Mouse (Mus musculus): ENCODE data around the gene Gm3512.
"Not testable (repeated sequence)": the region's sequence is repeated elsewhere in the genome, so short reads cannot be mapped to it uniquely, and the experiment has no call there.

Gene Gm3512

DNA sequence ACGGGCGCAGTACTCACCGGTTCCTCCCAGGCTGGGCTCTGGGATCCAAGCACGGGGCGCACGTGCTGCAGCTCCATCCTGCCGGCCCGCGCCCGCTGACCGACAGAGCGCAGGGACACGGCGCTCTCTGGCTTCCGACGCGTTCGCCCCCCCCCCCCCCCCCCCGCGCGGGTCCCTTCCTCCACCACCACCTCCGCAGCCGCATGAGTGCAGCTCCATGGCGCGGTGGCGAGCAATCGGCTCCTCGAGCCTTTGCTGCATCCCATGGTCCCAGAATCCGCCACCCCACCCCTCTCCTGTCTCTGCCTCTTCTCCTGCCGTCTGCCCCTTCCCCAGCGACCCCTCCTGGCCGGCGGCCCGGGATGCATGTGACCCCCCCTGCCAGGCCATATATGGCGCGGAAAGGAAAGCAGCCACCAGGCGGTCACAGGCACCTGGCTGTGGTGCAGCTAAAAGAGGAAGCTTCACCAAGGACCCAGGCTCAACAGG is at the start of gene Gm3512:
TSS of gene Gm3512 (minus strand) at position 51 of the 489 bp plus-strand sequence.
- not testable (repeated sequence) for DNase-seq (ENCODE audit: low read depth)

GRCm38 (mm10) chr14:7200070-7200469 is 25.7 kb upstream of the Gm3512 start:
- DNase-seq (ENCODE audit: low read depth): not testable (repeated sequence)

DNA sequence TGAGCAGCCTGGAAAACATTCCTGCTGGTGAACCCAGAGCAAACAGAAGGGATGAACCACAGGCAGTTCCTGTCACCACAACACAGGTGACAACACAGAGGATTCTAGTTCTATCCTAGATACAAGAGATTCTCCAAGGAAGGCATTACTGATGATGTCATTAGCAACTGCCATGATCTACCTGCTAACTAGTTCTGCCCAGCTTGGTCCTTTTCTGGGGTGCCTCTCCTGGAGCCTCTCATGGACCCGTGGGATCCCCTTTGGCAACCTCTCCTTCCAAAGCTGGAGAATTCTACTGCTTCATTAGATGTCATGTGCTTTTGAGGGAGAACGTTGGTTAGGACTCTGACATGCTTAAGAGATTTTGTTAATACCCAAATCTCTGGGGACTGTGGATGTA is 20.1 kb upstream of the Gm3512 start, which contains the start of gene Gm16434:
TSS of gene Gm16434 (minus strand) at position 101 of the 400 bp plus-strand sequence.
- not testable (repeated sequence) for DNase-seq (ENCODE audit: low read depth)

GRCm38 (mm10) chr14:7125312-7125711 is 49.0 kb downstream of the Gm3512 start, which contains the start of gene Gm6676:
Gene Gm6676 (minus strand): TSS chr14:7125412.
- DNase-seq (ENCODE audit: low read depth): not testable (repeated sequence)

DNA sequence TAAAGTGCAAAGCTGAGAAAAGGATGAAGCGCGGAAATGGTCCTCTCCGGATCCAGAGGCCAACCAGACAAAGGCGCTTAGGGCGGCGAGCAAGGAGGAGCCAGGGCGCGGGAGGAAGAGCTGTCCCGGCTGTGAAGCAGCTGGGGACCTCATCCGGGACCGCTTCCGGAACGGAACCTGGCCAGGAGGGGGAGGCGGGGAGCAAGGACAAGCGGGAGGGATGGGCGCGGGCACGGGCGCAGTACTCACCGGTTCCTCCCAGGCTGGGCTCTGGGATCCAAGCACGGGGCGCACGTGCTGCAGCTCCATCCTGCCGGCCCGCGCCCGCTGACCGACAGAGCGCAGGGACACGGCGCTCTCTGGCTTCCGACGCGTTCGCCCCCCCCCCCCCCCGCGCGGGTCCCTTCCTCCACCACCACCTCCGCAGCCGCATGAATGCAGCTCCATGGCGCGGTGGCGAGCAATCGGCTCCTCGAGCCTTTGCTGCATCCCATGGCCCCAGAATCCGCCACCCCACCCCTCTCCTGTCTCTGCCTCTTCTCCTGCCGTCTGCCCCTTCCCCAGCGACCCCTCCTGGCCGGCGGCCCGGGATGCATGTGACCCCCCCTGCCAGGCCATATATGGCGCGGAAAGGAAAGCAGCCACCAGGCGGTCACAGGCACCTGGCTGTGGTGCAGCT is 69.1 kb downstream of the Gm3512 start:
- not testable (repeated sequence) for DNase-seq (ENCODE audit: low read depth)

Measured in 416B (cell line).